Mouse (Mus musculus) limb, embryonic 12.5 days (tissue): ENCODE data around the gene Rnf41. TPM values are rescaled to one million over a fixed set of nuclear protein-coding genes. Genes with fewer than 3 reads are reported as not detected.

Experiments used
- ATAC-seq: fragments of 200-750 bp; cut with Nextera tagmentation; 2 replicates; pipeline ENCODE4 v1.8.0; 2017; ENCODE audit warnings: low read depth, moderate TSS enrichment; ENCODE audit not compliant: insufficient number of reproducible peaks, insufficient read depth, low FRiP score, low TSS enrichment
- H3K27ac ChIP-seq: fragments of 300-500 bp; sonication (generic); 2 replicates; pipeline ENCODE4 v1.5.1; 2016; ENCODE audit warnings: mild to moderate bottlenecking, moderate library complexity
- H3K27me3 ChIP-seq: fragments of 300-500 bp; sonication (generic); 2 replicates; pipeline ENCODE4 v1.6.1; 2016; ENCODE audit warnings: mild to moderate bottlenecking, moderate library complexity
- H3K36me3 ChIP-seq: fragments of 300-500 bp; sonication (generic); 2 replicates; pipeline ENCODE4 v1.6.1; 2016; ENCODE audit warnings: mild to moderate bottlenecking, moderate library complexity
- H3K4me1 ChIP-seq: fragments of 300-500 bp; sonication (generic); replicated peaks from 2 replicates; pipeline ENCODE4 v1.6.1; 2016
- H3K4me2 ChIP-seq: fragments of 300-500 bp; sonication (generic); 2 replicates; pipeline ENCODE4 v1.6.1; 2016; ENCODE audit warnings: mild to moderate bottlenecking, moderate library complexity
- H3K4me3 ChIP-seq: fragments of 300-500 bp; sonication (generic); replicated peaks from 2 replicates; pipeline ENCODE4 v1.5.1; 2016; ENCODE audit warnings: mild to moderate bottlenecking
- H3K9ac ChIP-seq: fragments of 300-500 bp; sonication (generic); replicated peaks from 2 replicates; pipeline ENCODE4 v1.6.1; 2016; ENCODE audit warnings: mild to moderate bottlenecking, moderate library complexity
- H3K9me3 ChIP-seq: fragments of 300-500 bp; sonication (generic); 2 replicates; pipeline ENCODE4 v1.6.1; 2016; ENCODE audit warnings: mild to moderate bottlenecking, moderate library complexity
- WGBS: fragments of 180-500 bp; shearing (Covaris S2); methylation state at CpG from one replicate; pipeline ENCODE4 v1.1.7; 2016; 5-methylcytosine and 5-hydroxymethylcytosine counted together
- polyA plus RNA-seq: library from polyadenylated mRNA; unstranded; fragments of >200 nt; fragmentation: Nextera tagmentation; extraction: Ambion mirVana; gene quantifications from 2 replicates; pipeline ENCODE4 v1.2.1, GENCODE M21; 2016

The Rnf41 gene
- polyA plus RNA-seq, 1 experiment from 2014 or later = 42.5 TPM

DNA sequence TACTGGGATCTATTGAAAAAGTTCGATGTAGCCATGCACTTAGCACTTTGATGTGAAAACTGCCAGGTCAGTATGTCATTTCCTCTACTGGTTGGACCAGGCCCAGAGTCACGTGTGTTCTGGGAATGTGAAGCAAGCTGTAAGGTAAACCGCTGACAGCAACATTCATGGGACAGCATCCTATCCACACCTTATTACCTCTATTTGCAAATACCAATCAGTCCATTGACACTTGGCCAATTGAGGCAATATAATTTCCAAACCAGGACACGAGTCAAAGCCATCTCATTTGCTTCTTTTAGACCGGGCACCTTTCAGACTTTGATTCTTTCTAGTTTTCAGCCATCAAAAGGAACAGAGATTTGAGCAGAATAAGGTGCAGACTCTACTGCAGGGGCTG, 17.6 kb downstream of the Rnf41 start:
- Histone ChIP-seq H3K4me3 (no peak overlapping the region), H3K4me1 (no peaks in the 10 kb centered on the region), H3K4me2 (no peak overlapping the region), H3K27ac (no peak overlapping the region), H3K9ac (no peak overlapping the region), H3K9me3 (no peaks in the 10 kb centered on the region), H3K27me3 (no peaks in the 10 kb centered on the region), H3K36me3 (peaks cover 82% of the 10 kb centered on the region)
- ATAC-seq = no peak
- 85% methylated on average over 5 of the region's 5 CpGs for WGBS

DNA sequence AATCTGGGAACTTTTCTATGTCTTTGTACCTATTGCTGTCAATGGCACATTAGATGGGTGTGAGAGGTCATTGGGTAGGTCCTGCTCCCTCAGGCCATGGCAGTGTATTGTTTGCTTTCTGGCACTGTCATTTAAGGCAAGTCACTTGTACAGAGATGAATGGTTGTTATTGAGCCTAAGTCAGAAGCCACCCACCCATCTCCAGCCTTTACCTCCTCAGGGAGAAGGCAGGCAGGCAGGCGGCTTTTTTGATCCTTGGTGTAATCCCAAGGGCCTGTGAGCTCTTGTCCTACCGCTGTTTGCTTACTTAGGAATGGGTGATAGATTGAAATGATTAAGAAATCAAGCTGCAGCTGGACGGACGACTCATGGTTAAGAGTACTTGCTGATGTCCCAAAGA, 18.0 kb downstream of the Rnf41 start:
- H3K9me3 ChIP-seq = no peaks in the 10 kb centered on the region
- no peak overlapping the region for H3K4me2 ChIP-seq
- ATAC-seq = no peak
- H3K4me3 ChIP-seq = no peak overlapping the region
- no peaks in the 10 kb centered on the region for H3K27me3 ChIP-seq
- peaks cover 82% of the 10 kb centered on the region for H3K36me3 ChIP-seq
- H3K4me1 ChIP-seq = no peaks in the 10 kb centered on the region
- 91% methylated on average over 4 of the region's 4 CpGs for WGBS
- H3K9ac ChIP-seq = no peak overlapping the region
- no peak overlapping the region for H3K27ac ChIP-seq

DNA sequence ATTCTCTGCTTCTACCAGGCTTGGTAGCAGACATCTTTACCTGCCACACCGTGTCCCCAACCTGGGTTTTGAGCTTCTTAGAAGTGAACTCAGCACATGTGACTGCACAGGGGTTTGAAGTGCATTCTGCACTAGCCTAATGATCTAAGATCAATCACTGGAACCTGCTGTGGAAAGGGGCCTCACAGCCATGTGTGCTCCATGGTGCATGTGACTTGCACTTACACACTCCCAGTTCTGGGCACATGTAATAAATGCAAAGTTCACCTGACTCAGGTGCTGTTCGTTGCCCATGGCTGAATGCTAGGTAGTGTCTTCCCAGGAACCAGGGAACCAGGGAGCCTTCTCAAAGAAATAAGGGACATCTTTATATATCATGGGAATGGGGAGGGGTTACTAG, 22.0 kb downstream of the Rnf41 start:
- no peak for ATAC-seq
- Histone ChIP-seq H3K4me3 (no peak overlapping the region), H3K27ac (no peak overlapping the region), H3K9me3 (no peaks in the 10 kb centered on the region), H3K9ac (no peak overlapping the region), H3K27me3 (no peaks in the 10 kb centered on the region), H3K36me3 (peaks cover 93% of the 10 kb centered on the region), H3K4me2 (no peak overlapping the region), H3K4me1 (no peaks in the 10 kb centered on the region)
- WGBS = 97% methylated on average over 2 of the region's 2 CpGs

DNA sequence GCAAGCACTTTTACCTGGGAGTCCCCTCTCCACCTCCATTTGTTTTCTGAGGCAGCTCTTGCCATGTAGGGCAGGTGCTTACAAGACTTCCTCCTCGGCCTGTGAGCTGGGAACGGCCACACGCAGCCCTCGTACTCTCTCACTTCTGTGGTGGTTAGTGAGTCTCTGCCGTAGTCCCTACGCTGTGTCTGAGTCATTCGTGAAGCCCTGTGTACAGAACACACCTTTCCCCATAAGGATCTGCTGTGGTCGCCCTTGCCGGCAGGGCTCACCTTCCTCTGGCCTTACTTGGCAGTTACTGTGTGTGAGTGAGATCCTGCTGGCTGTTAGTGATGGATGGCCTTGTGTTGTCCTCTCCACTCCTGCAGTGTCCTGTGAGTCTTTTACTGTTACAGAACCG, 23.2 kb downstream of the Rnf41 start:
- WGBS = 83% methylated on average over 10 of the region's 10 CpGs
- no peak for ATAC-seq

DNA sequence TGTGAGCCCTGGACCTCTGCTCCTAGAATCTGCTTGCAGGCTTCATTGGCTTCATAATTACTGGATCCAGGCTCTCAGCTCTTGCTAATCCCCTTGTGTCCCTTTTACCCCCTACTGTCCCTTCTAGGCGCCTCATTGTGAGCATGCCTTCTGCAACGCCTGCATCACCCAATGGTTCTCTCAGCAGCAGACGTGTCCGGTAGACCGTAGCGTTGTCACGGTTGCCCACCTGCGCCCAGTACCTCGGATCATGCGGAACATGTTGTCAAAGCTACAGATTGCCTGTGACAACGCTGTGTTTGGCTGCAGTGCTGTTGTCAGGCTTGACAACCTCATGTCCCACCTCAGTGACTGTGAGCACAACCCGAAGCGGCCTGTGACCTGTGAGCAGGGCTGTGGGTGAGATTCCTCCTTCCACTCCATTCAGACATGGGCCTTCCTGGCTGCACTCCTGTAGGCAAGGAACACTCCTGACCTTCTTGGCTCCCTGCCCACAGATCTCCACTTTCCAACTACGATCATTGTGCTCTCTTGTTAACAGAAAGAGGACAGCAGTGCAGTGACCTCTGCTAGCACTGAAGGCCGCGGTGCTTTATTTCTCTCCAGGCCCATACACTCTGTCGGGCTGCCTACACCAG, 23.8 kb downstream of the Rnf41 start:
- H3K9ac ChIP-seq = no peak overlapping the region
- 0 out of 2 replicates have a peak overlapping the region, but pooled peaks have one; percentile 7 for H3K27ac ChIP-seq
- H3K4me1 ChIP-seq = no peaks in the 10 kb centered on the region
- H3K9me3 ChIP-seq = no peaks in the 10 kb centered on the region
- ATAC-seq = no peak
- H3K4me3 ChIP-seq = no peak overlapping the region
- no peaks in the 10 kb centered on the region for H3K27me3 ChIP-seq
- no peak overlapping the region for H3K4me2 ChIP-seq
- 94% methylated on average over 17 of the region's 17 CpGs for WGBS
- H3K36me3 ChIP-seq = peaks cover 92% of the 10 kb centered on the region

More for the DNA sequence above, 23.2 kb downstream of the Rnf41 start:
- Histone ChIP-seq H3K36me3 (peaks cover 92% of the 10 kb centered on the region), H3K27me3 (no peaks in the 10 kb centered on the region), H3K9me3 (no peaks in the 10 kb centered on the region), H3K4me3 (no peak overlapping the region), H3K27ac (0 out of 2 replicates have a peak overlapping the region, but pooled peaks have one; percentile 19), H3K4me2 (no peak overlapping the region), H3K4me1 (no peaks in the 10 kb centered on the region), H3K9ac (no peak overlapping the region)

DNA sequence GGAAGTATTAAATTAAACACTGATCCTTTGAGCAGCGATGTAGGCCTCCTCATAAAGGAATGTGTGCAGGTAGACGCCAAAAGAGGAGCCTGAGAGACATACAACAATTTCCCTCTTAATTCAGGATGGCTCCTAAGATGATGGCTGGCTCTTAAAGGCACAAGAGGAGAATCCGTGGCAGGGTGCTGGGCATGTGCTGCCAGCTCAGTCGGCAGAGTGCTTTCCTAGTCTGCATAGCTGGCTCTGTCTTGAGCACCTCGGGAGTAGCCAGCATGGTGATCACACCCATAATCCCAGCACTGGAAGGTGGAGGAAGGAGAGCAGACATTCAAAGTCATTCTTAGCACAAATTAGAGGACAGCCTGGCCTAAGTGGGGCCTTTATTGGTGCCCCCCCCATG, 24.4 kb downstream of the Rnf41 start:
- Histone ChIP-seq H3K4me1 (no peaks in the 10 kb centered on the region), H3K27ac (no peak overlapping the region), H3K9me3 (no peaks in the 10 kb centered on the region), H3K4me3 (no peak overlapping the region), H3K9ac (no peak overlapping the region), H3K4me2 (no peak overlapping the region), H3K27me3 (no peaks in the 10 kb centered on the region), H3K36me3 (peaks cover 92% of the 10 kb centered on the region)
- no peak for ATAC-seq
- WGBS = 89% methylated on average over 5 of the region's 5 CpGs

DNA sequence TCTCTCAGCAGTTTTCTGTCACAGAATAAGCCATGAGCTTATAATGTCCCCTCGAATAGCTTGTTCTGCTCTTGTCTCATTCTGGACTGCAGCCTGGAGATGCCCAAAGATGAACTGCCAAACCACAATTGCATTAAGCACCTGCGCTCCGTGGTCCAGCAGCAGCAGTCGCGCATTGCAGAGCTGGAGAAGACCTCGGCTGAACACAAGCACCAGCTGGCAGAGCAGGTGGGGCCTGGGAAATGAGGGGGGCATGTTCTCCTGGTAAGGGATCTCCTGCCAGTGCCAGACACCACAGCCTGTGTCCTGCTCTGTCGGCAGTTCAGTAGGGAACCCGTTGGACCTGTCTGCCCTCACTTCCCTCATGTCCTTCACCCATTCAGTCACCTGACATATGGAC, 24.9 kb downstream of the Rnf41 start:
- H3K27ac ChIP-seq = no peak overlapping the region
- 94% methylated on average over 8 of the region's 8 CpGs for WGBS
- no peaks in the 10 kb centered on the region for H3K9me3 ChIP-seq
- H3K4me2 ChIP-seq = no peak overlapping the region
- H3K9ac ChIP-seq = no peak overlapping the region
- H3K36me3 ChIP-seq = peaks cover 92% of the 10 kb centered on the region
- H3K4me3 ChIP-seq = no peak overlapping the region
- ATAC-seq = no peak
- no peaks in the 10 kb centered on the region for H3K27me3 ChIP-seq
- no peaks in the 10 kb centered on the region for H3K4me1 ChIP-seq

DNA sequence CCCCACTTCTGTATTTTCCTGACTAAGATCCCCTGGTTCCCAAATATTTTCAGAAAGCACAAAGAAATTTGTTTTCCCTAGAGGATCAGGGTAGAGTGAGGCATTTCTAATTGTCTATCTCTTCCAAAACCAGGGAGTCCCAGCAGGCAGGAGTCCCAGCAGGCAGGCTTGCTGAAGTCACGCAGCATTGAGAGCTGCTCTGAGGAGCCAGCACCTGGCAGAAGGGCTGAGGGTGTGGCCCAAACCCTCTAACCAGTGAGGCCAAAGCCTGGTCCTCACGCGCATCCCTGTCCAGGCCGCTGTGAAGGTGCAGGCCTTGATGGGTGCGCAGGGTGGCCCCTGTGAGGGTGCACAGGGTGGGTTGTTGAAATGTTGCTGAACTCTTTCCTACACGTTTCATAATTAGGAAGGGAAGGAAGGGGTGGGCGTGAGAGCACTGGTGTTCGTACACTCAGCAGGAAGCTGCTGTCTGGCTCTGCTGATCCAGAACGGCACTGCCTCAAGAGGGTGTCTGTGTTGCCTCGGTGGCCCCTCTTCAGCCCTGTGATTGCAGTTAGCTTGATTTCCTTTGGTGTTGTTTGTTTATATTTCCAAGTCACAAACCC, 27.3 kb downstream of the Rnf41 start:
- Histone ChIP-seq H3K4me1 (no peaks in the 10 kb centered on the region), H3K27ac (no peak overlapping the region), H3K4me3 (no peak overlapping the region), H3K4me2 (no peak overlapping the region), H3K9ac (no peak overlapping the region; the same call in 1 of the 2 replicates), H3K27me3 (no peaks in the 10 kb centered on the region), H3K9me3 (no peaks in the 10 kb centered on the region), H3K36me3 (peaks cover 78% of the 10 kb centered on the region)
- WGBS = 59% methylated on average over 10 of the region's 10 CpGs
- no peak for ATAC-seq

DNA sequence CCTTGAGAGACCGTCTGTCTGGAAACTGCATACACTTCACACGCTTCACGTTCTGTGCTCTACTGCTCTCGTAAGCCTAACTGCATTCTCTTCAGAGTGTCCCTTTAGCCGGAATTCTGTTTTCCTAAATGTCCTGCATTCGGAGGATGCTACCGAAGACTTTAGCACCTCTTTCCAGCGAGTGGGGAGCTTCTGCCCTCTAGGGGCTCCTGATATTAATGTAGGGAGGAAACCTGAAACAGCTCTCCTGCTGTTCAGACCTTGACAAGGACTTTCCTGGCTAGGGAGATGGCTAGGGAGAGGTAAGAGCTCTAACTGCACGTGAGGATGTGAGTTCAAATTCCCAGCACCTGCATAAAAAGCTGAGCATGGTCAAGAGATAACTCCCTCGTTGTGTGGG, 28.9 kb downstream of the Rnf41 start:
- Histone ChIP-seq H3K27me3 (no peaks in the 10 kb centered on the region), H3K27ac (no peak overlapping the region), H3K9ac (no peak overlapping the region), H3K4me3 (no peak overlapping the region), H3K4me1 (no peaks in the 10 kb centered on the region), H3K36me3 (peaks cover 63% of the 10 kb centered on the region), H3K9me3 (no peaks in the 10 kb centered on the region), H3K4me2 (no peak overlapping the region)
- WGBS = 68% methylated on average over 10 of the region's 10 CpGs
- ATAC-seq = no peak

DNA sequence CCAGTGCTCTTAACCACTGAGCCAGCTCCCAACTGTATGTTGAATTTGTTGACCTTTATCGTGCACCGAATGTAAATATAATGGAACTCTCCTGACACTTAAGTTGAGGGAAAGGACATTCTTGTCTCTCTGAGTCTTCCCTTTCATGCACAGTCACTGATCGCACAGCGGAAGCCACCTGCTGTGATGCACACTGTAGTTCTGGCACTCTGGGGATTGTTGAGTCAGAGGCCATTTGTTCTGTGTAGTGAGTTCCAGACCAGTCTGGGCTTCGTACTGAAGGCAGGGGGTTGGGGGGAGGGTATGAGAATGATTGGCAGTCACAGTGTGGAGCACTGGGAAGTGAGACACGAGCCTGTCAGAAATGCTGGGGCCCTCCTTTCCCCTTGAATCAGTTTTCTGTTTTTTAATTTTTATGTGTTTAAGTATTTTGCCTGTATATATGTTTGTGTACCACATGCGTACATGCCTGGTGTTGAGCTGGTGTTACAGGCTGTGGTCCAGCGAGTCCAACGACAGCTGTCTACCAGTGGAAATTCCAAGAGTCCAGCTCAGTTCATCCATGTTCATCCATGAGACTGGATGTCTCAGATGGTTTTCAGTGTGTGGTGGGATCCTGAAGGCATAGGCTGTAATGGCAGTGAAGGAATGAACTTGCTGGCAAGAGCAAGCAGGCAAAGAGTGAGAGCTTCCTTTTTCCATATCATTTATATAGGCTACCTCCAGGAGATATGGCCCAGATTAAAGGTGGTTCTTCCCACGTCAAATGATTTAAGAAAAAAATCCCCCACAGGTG, 30.1 kb downstream of the Rnf41 start:
- Histone ChIP-seq H3K9me3 (no peaks in the 10 kb centered on the region), H3K9ac (no peak overlapping the region), H3K36me3 (peaks cover 52% of the 10 kb centered on the region), H3K27me3 (no peaks in the 10 kb centered on the region), H3K4me3 (no peak overlapping the region), H3K27ac (no peak overlapping the region), H3K4me2 (no peak overlapping the region), H3K4me1 (no peaks in the 10 kb centered on the region)
- WGBS = 92% methylated on average over 10 of the region's 10 CpGs
- ATAC-seq = no peak

DNA sequence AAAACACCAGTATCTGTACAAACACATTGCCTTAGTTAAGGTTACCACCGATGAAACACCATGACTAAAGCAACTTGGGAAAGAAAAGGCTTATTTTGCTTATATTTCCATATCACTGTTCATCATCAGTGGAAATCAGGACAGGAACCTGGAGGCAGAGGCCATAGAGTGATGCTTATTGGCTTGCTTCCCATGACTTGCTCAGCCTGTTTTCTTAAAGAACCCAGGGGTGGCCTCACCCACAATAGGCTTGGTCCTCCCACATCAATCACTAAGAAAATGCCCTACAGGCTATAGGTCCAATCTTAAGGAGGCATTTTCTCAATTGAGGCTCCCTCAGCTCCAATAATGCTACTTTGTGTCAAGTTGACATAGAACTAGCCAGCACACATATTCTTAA, 31.3 kb downstream of the Rnf41 start:
- Histone ChIP-seq H3K36me3 (peaks cover 41% of the 10 kb centered on the region), H3K4me3 (no peak overlapping the region), H3K9ac (no peak overlapping the region), H3K27ac (no peak overlapping the region), H3K27me3 (no peaks in the 10 kb centered on the region), H3K4me2 (no peak overlapping the region), H3K9me3 (no peaks in the 10 kb centered on the region), H3K4me1 (no peaks in the 10 kb centered on the region)
- ATAC-seq = no peak
- WGBS = 86% methylated on average over 1 of the region's 1 CpGs
